Mouse (Mus musculus) heart, embryonic 11.5 days (tissue): ENCODE results near the gene Gdpgp1. TPM values are rescaled to one million over a fixed set of nuclear protein-coding genes. Genes with fewer than 3 reads are reported as not detected.
A peak's percentile ranks its signal among the peaks of the same experiment; 100 is the strongest.

Experiments
- ATAC-seq: fragments of 200-750 bp; cut with Nextera tagmentation; replicated peaks from 2 replicates; pipeline ENCODE4 v1.8.0; 2017; ENCODE audit warnings: moderate library complexity; ENCODE audit not compliant: insufficient number of reproducible peaks, low FRiP score, low TSS enrichment
- H3K27ac ChIP-seq: fragments of 300-500 bp; sonication (generic); 2 replicates; pipeline ENCODE4 v1.5.1; 2014; ENCODE audit warnings: mild to moderate bottlenecking, low read depth, low read length
- H3K27me3 ChIP-seq: fragments of 300-500 bp; sonication (generic); 2 replicates; pipeline ENCODE4 v1.6.1; 2014; ENCODE audit warnings: mild to moderate bottlenecking, low read length, mixed read lengths; ENCODE audit not compliant: control insufficient read depth, insufficient read depth
- H3K36me3 ChIP-seq: fragments of 300-500 bp; sonication (generic); 2 replicates; pipeline ENCODE4 v1.6.1; 2014; ENCODE audit warnings: mild to moderate bottlenecking, low read length, moderate library complexity, mixed read lengths; ENCODE audit not compliant: control insufficient read depth, insufficient read depth
- H3K4me1 ChIP-seq: fragments of 300-500 bp; sonication (generic); 2 replicates; pipeline ENCODE4 v1.6.1; 2014; ENCODE audit warnings: low read length; ENCODE audit not compliant: control insufficient read depth, insufficient read depth
- H3K4me2 ChIP-seq: fragments of 300-500 bp; sonication (generic); 2 replicates; pipeline ENCODE4 v1.6.1; 2014; ENCODE audit warnings: mild to moderate bottlenecking, moderate library complexity
- H3K4me3 ChIP-seq: fragments of 300-500 bp; sonication (generic); 2 replicates; pipeline ENCODE4 v1.5.1; 2014; ENCODE audit warnings: low read depth, low read length
- H3K9ac ChIP-seq: fragments of 300-500 bp; sonication (generic); 2 replicates; pipeline ENCODE4 v1.6.1; 2014; ENCODE audit warnings: mild to moderate bottlenecking, low read depth, low read length, moderate library complexity
- H3K9me3 ChIP-seq: fragments of 300-500 bp; sonication (generic); replicated peaks from 2 replicates; pipeline ENCODE4 v1.6.1; 2016; ENCODE audit warnings: low read length; ENCODE audit not compliant: control insufficient read depth
- WGBS: fragments of 180-500 bp; shearing (Covaris S2); extraction: QIAGEN DNeasy Blood & Tissue Kit; methylation state at CpG from one replicate; pipeline ENCODE4 v1.1.7; 2014; ENCODE audit not compliant: insufficient replicate concordance; 5-methylcytosine and 5-hydroxymethylcytosine counted together
- polyA plus RNA-seq: library from polyadenylated mRNA; unstranded; fragments of >200 nt; fragmentation: Nextera tagmentation; extraction: Ambion mirVana; gene quantifications from 2 replicates; pipeline ENCODE4 v1.2.1, GENCODE M21; 2014

Gdpgp1 gene
- polyA plus RNA-seq, 1 experiment from 2014 or later = 5.5 TPM

GRCm38 (mm10) chr7:80188579-80189125 lies 44.0 kb upstream of the Gdpgp1 start:
- H3K27ac ChIP-seq = no peak overlapping the region
- no peak for ATAC-seq
- H3K4me2 ChIP-seq = no peak overlapping the region
- no peak overlapping the region for H3K9ac ChIP-seq
- H3K4me1 ChIP-seq = peaks cover 27% of the 10 kb centered on the region
- H3K27me3 ChIP-seq = 0 out of 2 replicates have a peak, but pooled peaks cover 3% of the 10 kb centered on the region
- no peak overlapping the region for H3K4me3 ChIP-seq
- H3K9me3 ChIP-seq = no peaks in the 10 kb centered on the region
- H3K36me3 ChIP-seq = no peaks in the 10 kb centered on the region
- 87% methylated on average over 2 of the region's 2 CpGs for WGBS

- peaks cover 27% of the 10 kb centered on the region for H3K4me1 ChIP-seq
- H3K27ac ChIP-seq = no peak overlapping the region
- H3K27me3 ChIP-seq = 0 out of 2 replicates have a peak, but pooled peaks cover 3% of the 10 kb centered on the region
- no peaks in the 10 kb centered on the region for H3K9me3 ChIP-seq
- no peak overlapping the region for H3K4me3 ChIP-seq
- no peak overlapping the region for H3K4me2 ChIP-seq
- ATAC-seq = no peak
- 72% methylated on average over 11 of the region's 11 CpGs for WGBS
- H3K36me3 ChIP-seq = no peaks in the 10 kb centered on the region
- no peak overlapping the region for H3K9ac ChIP-seq
These were observed 43.3 kb upstream of the Gdpgp1 start for GRCm38 (mm10) chr7:80189147-80189933.

- no peak for ATAC-seq
- Histone ChIP-seq H3K4me2 (no peak overlapping the region), H3K36me3 (no peaks in the 10 kb centered on the region), H3K4me1 (peaks cover 22% of the 10 kb centered on the region), H3K9ac (no peak overlapping the region), H3K27ac (no peak overlapping the region), H3K9me3 (no peaks in the 10 kb centered on the region), H3K4me3 (no peak overlapping the region), H3K27me3 (0 out of 2 replicates have a peak, but pooled peaks cover 3% of the 10 kb centered on the region)
- WGBS = 43% methylated on average over 5 of the region's 5 CpGs
These were observed 41.2 kb upstream of the Gdpgp1 start for GRCm38 (mm10) chr7:80191455-80191854.

DNA sequence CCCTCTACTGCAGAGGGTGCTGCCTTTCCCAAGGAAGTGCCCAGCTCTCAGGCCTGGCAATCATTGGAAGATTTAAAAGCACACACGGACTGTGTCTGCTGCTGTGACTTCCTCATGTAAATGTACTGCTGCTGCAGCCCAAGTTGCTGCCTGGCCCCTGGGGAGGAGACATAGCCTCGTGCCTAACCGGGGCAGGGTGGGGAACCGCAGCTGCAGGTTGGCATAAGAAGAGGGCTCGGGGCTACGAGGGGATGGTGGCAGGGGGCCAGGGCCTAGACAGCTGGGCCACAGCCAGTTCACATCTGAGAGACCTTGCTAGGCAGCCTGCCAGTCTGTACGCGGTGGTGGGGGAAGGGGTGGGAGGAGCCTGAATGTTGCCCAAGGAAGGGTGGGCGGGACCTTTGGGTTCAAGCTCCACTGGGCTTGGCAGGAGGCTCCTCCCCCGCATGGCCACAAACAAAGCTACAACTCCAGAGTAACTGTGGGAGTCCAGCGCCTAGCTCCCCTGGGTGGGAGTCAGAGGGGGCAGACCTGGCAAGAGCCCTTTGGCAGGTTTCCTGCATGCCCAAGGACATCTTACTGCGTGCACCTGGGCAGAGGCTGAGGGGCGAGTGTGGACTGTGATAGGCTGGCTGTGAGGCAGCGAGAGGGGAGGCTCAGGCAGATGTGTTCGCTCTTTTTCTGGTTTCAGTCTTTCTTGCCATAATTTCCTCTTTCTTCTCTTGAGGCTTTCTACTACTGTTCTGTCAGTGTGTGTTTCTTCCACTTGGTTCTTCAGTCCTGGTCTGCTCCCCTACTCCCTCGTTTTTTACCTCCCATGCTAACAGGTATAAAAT lies 40.2 kb upstream of the Gdpgp1 start:
- 0 out of 2 replicates have a peak, but pooled peaks cover 3% of the 10 kb centered on the region for H3K27me3 ChIP-seq
- H3K4me1 ChIP-seq = peaks cover 28% of the 10 kb centered on the region

DNA sequence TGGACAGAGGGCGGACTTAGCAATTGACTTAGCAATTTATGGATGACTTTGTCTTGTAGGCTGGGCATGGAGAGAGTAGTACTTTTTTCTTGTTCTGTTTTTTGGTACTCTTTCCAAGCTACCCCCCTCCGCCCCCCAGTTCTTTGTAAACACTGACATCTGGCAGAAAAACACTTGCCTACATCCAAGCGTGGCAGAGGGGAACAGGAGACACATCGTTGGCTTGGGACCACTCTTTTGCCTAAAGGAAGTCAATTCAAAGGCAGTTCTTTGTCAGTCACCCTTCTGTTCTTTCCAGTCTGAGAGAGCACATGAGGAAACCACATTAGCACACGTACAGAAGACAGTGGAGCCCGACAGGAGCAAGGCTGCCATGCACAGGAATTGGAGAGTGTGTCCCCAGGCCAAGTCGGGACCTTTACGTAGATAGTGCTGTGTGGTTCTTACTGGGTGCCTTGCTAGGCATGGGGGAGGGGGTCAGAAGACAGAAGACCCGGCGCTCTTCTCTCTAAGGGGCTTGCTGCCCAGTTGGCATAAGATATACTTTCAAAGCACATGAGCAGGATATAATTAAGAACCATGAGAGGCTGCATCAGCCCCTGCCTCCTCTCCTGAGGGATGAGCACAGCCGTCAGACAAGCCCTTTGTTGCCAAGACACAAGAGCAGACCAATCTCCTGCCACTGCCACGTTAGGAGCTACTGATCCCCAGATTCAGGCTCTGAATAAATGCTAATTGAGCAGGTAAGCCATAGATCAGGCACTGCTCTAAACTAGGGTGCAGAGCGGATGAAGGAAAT lies 38.5 kb upstream of the Gdpgp1 start:
- no peak overlapping the region for H3K27ac ChIP-seq
- no peak overlapping the region for H3K4me2 ChIP-seq
- H3K4me3 ChIP-seq = no peak overlapping the region
- 73% methylated on average over 13 of the region's 13 CpGs for WGBS
- H3K27me3 ChIP-seq = no peaks in the 10 kb centered on the region
- no peaks in the 10 kb centered on the region for H3K36me3 ChIP-seq
- H3K9me3 ChIP-seq = no peaks in the 10 kb centered on the region
- peaks cover 27% of the 10 kb centered on the region for H3K4me1 ChIP-seq
- H3K9ac ChIP-seq = no peak overlapping the region
- no peak for ATAC-seq

More for the DNA sequence above, 40.2 kb upstream of the Gdpgp1 start:
- peak overlapping the region; percentile 66 for H3K4me2 ChIP-seq
- H3K9ac ChIP-seq = peak overlapping the region; percentile 70
- no peaks in the 10 kb centered on the region for H3K9me3 ChIP-seq
- ATAC-seq = peak; percentile 75
- H3K27ac ChIP-seq = 0 out of 2 replicates have a peak overlapping the region, but pooled peaks have one; percentile 62
- H3K4me3 ChIP-seq = peak overlapping the region; percentile 33
- 14% methylated on average over 16 of the region's 16 CpGs for WGBS
- no peaks in the 10 kb centered on the region for H3K36me3 ChIP-seq

GRCm38 (mm10) chr7:80195146-80195545 lies 37.5 kb upstream of the Gdpgp1 start:
- Histone ChIP-seq H3K27ac (no peak overlapping the region), H3K36me3 (no peaks in the 10 kb centered on the region), H3K27me3 (no peaks in the 10 kb centered on the region), H3K4me1 (peaks cover 31% of the 10 kb centered on the region), H3K9me3 (no peaks in the 10 kb centered on the region), H3K4me3 (no peak overlapping the region), H3K4me2 (no peak overlapping the region), H3K9ac (no peak overlapping the region)
- 83% methylated on average over 5 of the region's 5 CpGs for WGBS
- ATAC-seq = no peak

DNA sequence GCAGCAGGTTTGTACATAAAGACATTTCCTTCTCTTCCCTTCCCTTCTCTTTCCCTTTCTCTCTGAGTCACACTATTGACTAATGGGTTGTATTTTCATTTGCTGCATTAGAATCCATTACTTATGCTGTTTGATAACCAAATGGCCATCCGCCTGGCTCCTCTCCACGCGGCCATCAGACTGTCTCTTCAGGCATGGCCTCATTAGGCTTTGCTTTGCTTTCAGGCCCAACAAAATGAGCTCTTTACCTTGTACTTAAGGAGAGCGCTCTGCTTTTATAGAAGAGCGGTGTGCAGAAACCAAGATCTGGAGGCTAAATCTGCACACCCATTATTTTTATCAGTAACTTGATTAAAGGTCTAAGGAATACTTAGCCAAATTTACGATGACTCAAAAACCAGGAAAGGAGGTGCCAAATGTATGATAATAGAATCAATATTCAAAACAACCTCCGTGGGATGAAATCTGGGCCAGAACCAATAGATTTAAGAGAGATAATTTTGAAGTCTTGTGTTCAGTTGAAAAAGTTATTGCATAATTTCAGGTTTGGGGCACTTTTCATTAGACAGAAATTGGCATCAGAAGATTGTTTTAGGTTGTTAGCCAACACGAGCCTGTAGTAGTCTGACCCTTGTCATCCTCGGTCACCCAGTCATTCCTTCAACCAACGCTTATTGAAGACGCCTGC lies 36.9 kb upstream of the Gdpgp1 start:
- WGBS = 84% methylated on average over 10 of the region's 11 CpGs

More for the DNA sequence above, 36.9 kb upstream of the Gdpgp1 start:
- Histone ChIP-seq H3K27ac (no peak overlapping the region), H3K4me2 (no peak overlapping the region), H3K9me3 (no peaks in the 10 kb centered on the region), H3K4me3 (no peak overlapping the region), H3K27me3 (no peaks in the 10 kb centered on the region), H3K4me1 (peaks cover 31% of the 10 kb centered on the region), H3K36me3 (no peaks in the 10 kb centered on the region), H3K9ac (no peak overlapping the region)
- no peak for ATAC-seq
